Comparison of ENCODE assay signal across 20 mouse cellular contexts in the genomic region with DNA sequence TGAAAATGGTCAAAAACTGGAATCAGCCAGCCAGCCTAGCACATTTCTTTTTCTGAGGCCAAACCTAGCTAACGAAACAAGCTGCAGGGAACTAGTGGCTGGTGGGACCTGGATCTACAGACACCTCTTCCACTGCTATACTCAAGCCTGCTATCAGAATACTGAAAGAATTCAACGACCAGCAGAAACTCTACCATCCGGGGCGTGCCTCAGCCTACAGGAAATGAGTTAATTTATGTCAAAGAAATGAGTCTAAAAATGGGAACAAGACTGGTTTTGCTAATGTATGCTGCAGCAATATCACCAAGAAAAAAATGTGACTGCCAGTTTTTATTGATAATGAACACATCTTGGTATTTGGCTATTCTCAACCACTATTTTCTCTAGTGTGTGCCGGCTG. TPM values are rescaled to one million over a fixed set of nuclear protein-coding genes. Genes with fewer than 3 reads are reported as not detected.
A peak's percentile ranks its signal among the peaks of the same experiment; 100 is the strongest.
DNase-seq lines count a peak whose midpoint lies in the region; ATAC-seq and TF ChIP-seq lines count a peak whose summit lies in the region.
"Had no signal": no experiment of that assay in that cellular context is flagged by ENCODE, and none has a peak within 500 bp of the region (broad histone marks: within the 10 kb centered on the region; RNA-seq: fewer than 3 reads in every experiment).

No protein-coding gene starts in this region.

- no peaks in the 10 kb centered on the region for H3K9me3 ChIP-seq in heart, embryonic 11.5 days (replicated peaks; ENCODE audit: control insufficient read depth, low read length)
- H3K9me3 ChIP-seq: forebrain, embryonic 12.5 days; intestine, embryonic 15.5 days; kidney, embryonic 15.5 days; lung, embryonic 15.5 days; neural tube, embryonic 12.5 days had no signal

- H3K27ac ChIP-seq in heart, embryonic 11.5 days (ENCODE audit: low read depth, low read length): peak overlapping the region; percentile 59; the same call in 1 of the 2 replicates
- H3K27ac ChIP-seq: forebrain, embryonic 12.5 days; hindbrain, embryonic 14.5 days; intestine, embryonic 15.5 days; kidney, embryonic 15.5 days; lung, embryonic 15.5 days; neural tube, embryonic 12.5 days had no signal

- WGBS in heart, embryonic 11.5 days (ENCODE audit: insufficient replicate concordance): 69% methylated on average over 5 of the region's 5 CpGs
- 66% methylated on average over 5 of the region's 5 CpGs for WGBS in lung, adult 2 months

- H3K4me1 ChIP-seq in heart, embryonic 11.5 days (ENCODE audit: control insufficient read depth, insufficient read depth, low read length): no peaks in the 10 kb centered on the region
- peaks cover 4% of the 10 kb centered on the region for H3K4me1 ChIP-seq in lung, adult 2 months (ENCODE audit: control insufficient read depth, insufficient read depth, low read length)
- H3K4me1 ChIP-seq: forebrain, embryonic 12.5 days; intestine, embryonic 15.5 days; kidney, embryonic 15.5 days; lung, embryonic 15.5 days; neural tube, embryonic 12.5 days had no signal

- TF ChIP-seq CTCF in lung, adult 2 months (IDR thresholded peaks at IDR 0.05; ENCODE audit: insufficient read depth, low read length): no peak

- no peak for ATAC-seq in heart, embryonic 11.5 days (replicated peaks; ENCODE audit: insufficient number of reproducible peaks, low FRiP score, low TSS enrichment)
- ATAC-seq in hematopoietic stem cell, adult 5-6 weeks (replicated peaks in 1 of 2; ENCODE audit: insufficient read depth in 1 of 2, low FRiP score in 2 of 2, low TSS enrichment in 1 of 2, low read depth in 1 of 2, poor library complexity in 2 of 2, severe bottlenecking in 2 of 2): peak; percentile 58 to 65; a peak in 3 of 4 replicates
- ATAC-seq in frontal cortex, adult (ENCODE audit: low TSS enrichment): no peak
- ATAC-seq: intestine, embryonic 15.5 days had no signal

- no peak overlapping the region for H3K4me3 ChIP-seq in heart, embryonic 11.5 days (ENCODE audit: low read depth, low read length)
- H3K4me3 ChIP-seq in lung, adult 2 months (replicated peaks; ENCODE audit: extremely low read depth, low read depth, low read length): no peak overlapping the region
- H3K4me3 ChIP-seq: forebrain, embryonic 12.5 days; intestine, embryonic 15.5 days; kidney, embryonic 15.5 days; lung, embryonic 15.5 days; neural tube, embryonic 12.5 days had no signal

- no peak overlapping the region for H3K9ac ChIP-seq in heart, embryonic 11.5 days (ENCODE audit: low read depth, low read length)
- H3K9ac ChIP-seq: forebrain, embryonic 12.5 days; hindbrain, embryonic 14.5 days; intestine, embryonic 15.5 days; kidney, embryonic 15.5 days; lung, embryonic 15.5 days; neural tube, embryonic 12.5 days had no signal

- no peaks in the 10 kb centered on the region for H3K27me3 ChIP-seq in heart, embryonic 11.5 days (ENCODE audit: control insufficient read depth, insufficient read depth, low read length)
- H3K27me3 ChIP-seq in splenic B cell, adult 2 months (ENCODE audit: control insufficient read depth, insufficient read depth, low read length, poor library complexity, severe bottlenecking): no peaks in the 10 kb centered on the region
- H3K27me3 ChIP-seq: intestine, embryonic 15.5 days; neural tube, embryonic 12.5 days had no signal

- no peak for DNase-seq in heart, postnatal 36 days
- DNase-seq in lung, postnatal 36 days: peak; percentile 15
- DNase-seq in lung, adult 2 months: no peak
- peak; percentile 18 for DNase-seq in splenic B cell, adult 2 months (ENCODE audit: low read depth, low spot score)
- DNase-seq in adrenal gland, postnatal 4 days (ENCODE audit: low spot score in 2 of 2): no peak
- DNase-seq: adrenal gland, postnatal 25 days; cerebellum, postnatal 10 days; right cerebral cortex, postnatal 14 days; thymus, postnatal 4 days had no signal

- TF ChIP-seq POLR2A in lung, adult 2 months (IDR thresholded peaks at IDR 0.05; ENCODE audit: borderline replicate concordance, extremely low read depth, low read depth, low read length): no peak

- intact Hi-C loops in heart, postnatal 36 days (cut with DNase I): no loop called here

- H3K36me3 ChIP-seq in heart, embryonic 11.5 days (ENCODE audit: control insufficient read depth, insufficient read depth, low read length): no peaks in the 10 kb centered on the region
- no peaks in the 10 kb centered on the region for H3K36me3 ChIP-seq in splenic B cell, adult 2 months (ENCODE audit: control insufficient read depth, insufficient read depth, low read length, poor library complexity, severe bottlenecking)
- H3K36me3 ChIP-seq: forebrain, embryonic 12.5 days; intestine, embryonic 15.5 days; kidney, embryonic 15.5 days; lung, embryonic 15.5 days; neural tube, embryonic 12.5 days had no signal

- no peak overlapping the region for H3K4me2 ChIP-seq in heart, embryonic 11.5 days
- H3K4me2 ChIP-seq: forebrain, embryonic 12.5 days; hindbrain, embryonic 14.5 days; intestine, embryonic 15.5 days; kidney, embryonic 15.5 days; lung, embryonic 15.5 days; neural tube, embryonic 12.5 days had no signal

RNA-seq across cellular contexts. Expression of gene Bmx, which starts 0.7 kb away (rescaled TPM):
- 8.9 and 10.4 TPM in 2 replicates for polyA plus RNA-seq in heart, embryonic 11.5 days (2014; fragmentation: Nextera tagmentation; extraction: Ambion mirVana)
- 1 to 10 TPM; 2.0 to 3.4 TPM for total RNA-seq in heart, postnatal 36 days (2021)
- 1.4 and 2.7 TPM in 2 replicates for polyA plus RNA-seq in lung, adult 2 months (2012; rRNA removed)
- total RNA-seq in hematopoietic stem cell, adult 5-6 weeks (2017): 1.9 and 5.7 TPM in 2 replicates
- 1 to 10 TPM; 1.0 to 1.7 TPM for total RNA-seq in adrenal gland, postnatal 4 days (2021)
- polyA plus RNA-seq: liver, adult 2 months had no signal

RNA-seq across cellular contexts. Expression of gene Pir, which starts 10.5 kb away (rescaled TPM):
- 10.5 and 12.3 TPM in 2 replicates for polyA plus RNA-seq in heart, embryonic 11.5 days (2014; fragmentation: Nextera tagmentation; extraction: Ambion mirVana)
- 1 to 10 TPM; 4.9 to 7.2 TPM for total RNA-seq in heart, postnatal 36 days (2021)
- 11.1 and 11.9 TPM in 2 replicates for polyA plus RNA-seq in lung, adult 2 months (2012; rRNA removed)
- 0.69 TPM in 2 replicates for total RNA-seq in hematopoietic stem cell, adult 5-6 weeks (2017)
- 1 to 10 TPM; 5.9 to 6.3 TPM for total RNA-seq in adrenal gland, postnatal 4 days (2021)
- total RNA-seq: monocyte, adult 5-6 weeks had no signal

Comparison
In these comparisons a context has a peak if more than half of its experiments do, and no peak if none do; other contexts are left out.
1. DNase-seq: peak in lung, postnatal 36 days (single experiment) and splenic B cell, adult 2 months (single experiment); none in heart, postnatal 36 days (0 of 2), lung, adult 2 months (single experiment) and adrenal gland, postnatal 4 days (0 of 2).
2. ATAC-seq: peak in hematopoietic stem cell, adult 5-6 weeks (2 of 2); none in heart, embryonic 11.5 days (single experiment) and frontal cortex, adult (single experiment).